Mouse (Mus musculus): ENCODE data around the gene Timeless. TPM values are rescaled to one million over a fixed set of nuclear protein-coding genes. Genes with fewer than 3 reads are reported as not detected.
"Not testable (repeated sequence)": the region's sequence is repeated elsewhere in the genome, so short reads cannot be mapped to it uniquely, and the experiment has no call there.

The Timeless gene
- polyA plus RNA-seq, 1 experiment from 2014 or later = 17.5 TPM

DNA sequence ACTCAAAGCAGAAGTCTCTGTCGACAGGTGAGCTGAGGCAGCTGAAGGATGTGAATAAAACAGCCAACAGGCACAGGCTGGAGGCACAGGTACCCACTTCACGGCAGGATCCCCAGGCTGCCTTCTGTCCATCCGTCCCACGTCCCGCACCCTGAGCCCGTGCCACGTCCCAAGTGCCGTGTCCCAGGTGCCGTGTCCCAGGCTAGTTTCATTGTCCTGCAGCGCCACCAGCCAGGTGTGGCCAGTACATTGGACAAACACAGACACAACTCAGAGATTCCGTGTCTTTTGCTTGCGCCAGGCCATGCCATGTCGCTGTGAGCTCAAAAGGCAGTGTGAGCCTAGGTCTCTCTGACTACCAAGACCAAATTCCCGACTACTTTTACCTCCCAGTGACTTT is 49.8 kb downstream of the Timeless start:
- POLR2A ChIA-PET = no interaction called here
- in situ Hi-C loops (cut with MboI; ENCODE audit: low pct_unique_long_range_greater_than_20kb) = loop anchor here (5.0 kb wide), 1 partner anchor 69 kb away; the partner anchor contains the start of gene Spryd4
- TF ChIP-seq CTCF (IDR thresholded peaks at IDR 0.05) = no peak
- ATAC-seq = no peak
- no peak for DNase-seq (ENCODE audit: low read depth, low spot score)
- H3K27me3 ChIP-seq = no peaks in the 10 kb centered on the region
- CTCF ChIA-PET = interaction anchor here (2.3 kb wide), 1 partner anchor 10 kb away, joined by 5 read pairs; no protein-coding TSS in a partner anchor

DNA sequence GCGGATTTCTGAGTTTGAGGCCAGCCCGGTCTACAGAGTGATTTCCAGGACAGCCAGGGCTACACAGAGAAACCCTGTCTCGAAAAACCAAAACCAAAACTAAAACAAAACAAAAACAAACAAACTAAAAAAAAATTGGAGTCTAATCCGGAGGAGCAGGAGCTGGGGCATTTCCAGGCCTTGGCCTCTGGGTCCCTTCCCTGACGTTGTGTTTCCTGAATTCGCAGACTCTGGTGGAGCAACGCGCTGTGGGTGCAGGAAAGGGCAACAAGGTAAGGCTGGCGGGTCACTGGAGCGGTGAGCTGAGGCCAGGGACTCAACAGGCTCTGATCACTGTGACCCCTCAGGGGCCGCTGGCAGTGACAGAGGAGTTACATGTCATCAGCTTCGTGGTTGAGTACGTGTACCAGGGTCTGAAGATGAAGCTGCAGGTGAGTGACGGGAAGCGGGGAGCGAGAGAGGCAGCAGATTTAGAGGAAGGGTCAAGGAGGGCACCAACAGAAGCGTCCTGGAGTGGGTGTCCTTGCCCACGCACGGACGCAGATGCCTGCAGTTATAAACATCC is 51.1 kb downstream of the Timeless start:
- DNase-seq (ENCODE audit: low read depth, low spot score) (no peak), ATAC-seq (no peak)
- in situ Hi-C loops (cut with MboI; ENCODE audit: low pct_unique_long_range_greater_than_20kb) = loop anchor here (5.0 kb wide), 1 partner anchor 71 kb away; the partner anchor contains the start of gene Spryd4
- POLR2A ChIA-PET = interaction anchor here (3.3 kb wide), 1 partner anchor 12 kb away, joined by 10 read pairs; the partner anchor contains the start of gene Stat2
- CTCF ChIA-PET = interaction anchor here (1.0 to 1.6 kb wide), 8 partner anchors 11 to 50 kb away, joined by 3 to 6 read pairs (median 4); partner anchors contain the start of genes Il23a and Stat2
- no peak for TF ChIP-seq CTCF (IDR thresholded peaks at IDR 0.05)
- H3K27me3 ChIP-seq = no peaks in the 10 kb centered on the region

DNA sequence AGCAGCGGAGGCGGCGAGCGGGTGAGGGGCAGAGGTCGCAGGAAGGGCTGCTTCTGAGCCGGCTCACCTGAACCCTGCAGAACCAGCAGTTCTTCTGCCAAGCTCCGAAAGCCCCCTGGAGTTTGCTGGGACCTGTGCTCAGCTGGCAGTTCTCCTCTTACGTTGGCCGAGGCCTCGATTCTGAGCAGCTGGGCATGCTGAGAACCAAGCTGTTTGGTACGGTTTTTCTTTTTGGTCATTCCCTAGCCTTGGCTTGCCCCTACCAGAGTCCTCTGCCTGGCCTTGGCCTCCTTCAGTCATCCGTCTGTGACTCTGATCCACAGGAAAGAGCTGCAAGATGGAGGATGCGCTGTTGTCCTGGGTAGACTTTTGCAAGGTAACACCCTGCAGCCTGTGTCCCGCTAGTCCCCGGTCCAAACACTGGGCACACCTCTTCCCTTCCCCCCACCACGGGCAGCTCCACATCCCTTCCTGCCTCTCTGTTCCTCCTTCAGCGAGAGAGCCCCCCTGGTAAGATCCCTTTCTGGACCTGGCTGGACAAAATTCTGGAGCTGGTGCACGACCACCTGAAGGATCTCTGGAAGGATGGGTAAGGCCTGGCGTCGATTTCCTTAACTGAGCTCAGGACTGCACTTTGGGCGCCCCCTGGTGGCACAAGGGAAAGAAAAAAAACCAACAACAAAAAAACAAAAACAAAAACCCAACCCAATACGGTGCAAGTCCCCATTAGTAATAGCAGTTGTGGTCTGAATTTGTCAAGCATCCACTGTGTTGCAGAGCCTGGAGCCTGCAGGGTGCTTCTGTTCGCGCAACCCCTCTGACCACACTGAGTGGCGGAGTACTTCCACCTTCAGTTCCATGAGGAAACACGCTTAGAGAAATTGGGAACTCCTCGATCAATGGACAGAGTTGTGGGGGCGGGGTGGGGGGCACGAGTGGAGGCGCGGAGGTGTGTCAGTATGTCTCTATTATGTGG is 52.0 kb downstream of the Timeless start:
- peak; percentile 26 for ATAC-seq
- in situ Hi-C loops (cut with MboI; ENCODE audit: low pct_unique_long_range_greater_than_20kb) = loop anchor here (5.0 kb wide), 1 partner anchor 72 kb away; the partner anchor contains the start of gene Spryd4

DNA sequence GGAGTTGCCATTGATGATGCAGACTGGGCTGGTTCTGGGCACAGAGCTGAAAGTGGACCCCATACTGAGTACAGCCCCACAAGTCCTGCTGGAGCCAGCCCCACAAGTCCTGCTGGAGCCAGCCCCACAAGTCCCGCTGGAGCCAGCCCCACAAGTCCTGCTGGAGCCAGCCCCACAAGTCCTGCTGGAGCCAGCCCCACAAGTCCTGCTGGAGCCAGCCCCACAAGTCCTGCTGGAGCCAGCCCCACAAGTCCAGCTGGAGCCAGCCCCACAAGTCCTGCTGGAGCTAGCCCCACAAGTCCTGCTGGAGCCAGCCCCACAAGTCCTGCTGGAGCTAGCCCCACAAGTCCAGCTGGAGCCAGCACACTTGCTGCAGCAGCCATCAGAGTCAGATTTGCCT is 58.7 kb downstream of the Timeless start:
- ATAC-seq; CTCF ChIA-PET; DNase-seq (ENCODE audit: low read depth, low spot score); in situ Hi-C loops (cut with MboI; ENCODE audit: low pct_unique_long_range_greater_than_20kb); H3K27me3 ChIP-seq: not testable (repeated sequence)
- POLR2A ChIA-PET = interaction anchor here (2.0 kb wide), 1 partner anchor 10 kb away, joined by 4 read pairs; no protein-coding TSS in a partner anchor

More for the DNA sequence above, 52.0 kb downstream of the Timeless start:
- no peak for DNase-seq (ENCODE audit: low read depth, low spot score)
- ChIA-PET POLR2A (interaction anchor here (3.3 kb wide), 1 partner anchor 13 kb away, joined by 10 read pairs; the partner anchor contains the start of gene Stat2), CTCF (interaction anchor here (0.7 to 1.9 kb wide), 14 partner anchors 10 to 72 kb away, joined by 3 to 14 read pairs (median 4); partner anchors contain the start of genes Il23a, Spryd4 and Stat2)
- no peaks in the 10 kb centered on the region for H3K27me3 ChIP-seq
- TF ChIP-seq CTCF (IDR thresholded peaks at IDR 0.05) = peak; percentile 83

DNA sequence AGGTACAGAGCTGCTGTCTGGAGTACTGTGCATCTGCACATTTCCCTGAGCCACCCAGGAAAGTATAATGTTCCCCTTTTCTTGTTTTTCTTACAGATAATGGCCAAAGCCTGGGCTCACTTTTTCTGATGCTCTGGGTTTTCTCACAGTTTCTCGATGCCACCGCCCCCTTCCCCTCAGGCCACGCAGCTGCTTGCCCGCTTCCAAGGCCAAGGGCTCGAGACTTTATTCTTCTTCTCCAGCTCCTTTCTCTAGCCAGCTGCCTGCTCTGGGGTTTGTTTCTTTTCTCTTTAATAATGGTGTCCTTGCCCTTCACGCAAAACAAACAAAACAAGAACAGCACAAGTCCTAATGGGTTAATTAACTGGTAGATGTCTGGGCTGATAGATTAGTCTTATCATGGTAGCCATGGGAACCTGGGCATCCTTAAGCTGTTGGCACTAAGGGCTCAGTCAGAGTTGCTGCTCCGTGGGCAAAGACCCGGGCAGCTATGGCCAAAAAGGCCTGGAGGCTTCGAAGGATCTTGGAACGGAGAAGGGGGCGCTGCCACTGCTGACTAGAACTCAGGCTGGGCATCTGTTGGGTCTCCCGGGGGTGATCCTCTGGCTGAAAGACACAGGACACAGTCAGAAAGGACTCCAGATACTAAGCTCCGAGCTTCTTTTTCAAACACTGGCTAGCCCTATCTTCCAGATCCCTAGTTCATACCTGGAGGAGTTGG is 64.7 kb downstream of the Timeless start:
- TF ChIP-seq CTCF (IDR thresholded peaks at IDR 0.05) = no peak
- ChIA-PET CTCF (interaction anchor here (1.9 kb wide), 1 partner anchor 13 kb away, joined by 9 read pairs; no protein-coding TSS in a partner anchor), POLR2A (no interaction called here)
- in situ Hi-C loops (cut with MboI; ENCODE audit: low pct_unique_long_range_greater_than_20kb) = no loop called here
- DNase-seq (ENCODE audit: low read depth, low spot score) (no peak), ATAC-seq (no peak)
- no peaks in the 10 kb centered on the region for H3K27me3 ChIP-seq

DNA sequence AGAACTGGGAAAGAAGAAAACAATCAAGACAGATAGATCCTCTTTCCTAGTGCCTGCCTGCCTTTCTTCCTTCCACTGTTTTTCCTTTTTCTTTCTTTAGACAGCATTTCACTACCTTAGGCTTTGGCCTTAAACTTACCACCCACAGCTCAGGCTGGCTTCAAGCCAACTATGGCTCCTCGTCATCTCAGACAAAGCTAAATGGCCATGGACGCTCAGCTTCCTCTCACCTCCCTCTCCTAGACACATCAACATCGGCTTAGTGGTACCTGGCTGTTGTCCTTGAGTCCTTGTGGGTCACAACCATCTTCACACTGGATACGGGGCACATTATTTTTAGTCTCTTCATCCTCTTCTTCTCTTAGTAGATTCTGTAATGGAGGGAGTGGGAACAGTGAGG is 65.4 kb downstream of the Timeless start:
- in situ Hi-C loops (cut with MboI; ENCODE audit: low pct_unique_long_range_greater_than_20kb) = no loop called here
- DNase-seq (ENCODE audit: low read depth, low spot score) (no peak), ATAC-seq (no peak)
- H3K27me3 ChIP-seq = no peaks in the 10 kb centered on the region
- ChIA-PET CTCF (no interaction called here), POLR2A (no interaction called here)
- no peak for TF ChIP-seq CTCF (IDR thresholded peaks at IDR 0.05)

DNA sequence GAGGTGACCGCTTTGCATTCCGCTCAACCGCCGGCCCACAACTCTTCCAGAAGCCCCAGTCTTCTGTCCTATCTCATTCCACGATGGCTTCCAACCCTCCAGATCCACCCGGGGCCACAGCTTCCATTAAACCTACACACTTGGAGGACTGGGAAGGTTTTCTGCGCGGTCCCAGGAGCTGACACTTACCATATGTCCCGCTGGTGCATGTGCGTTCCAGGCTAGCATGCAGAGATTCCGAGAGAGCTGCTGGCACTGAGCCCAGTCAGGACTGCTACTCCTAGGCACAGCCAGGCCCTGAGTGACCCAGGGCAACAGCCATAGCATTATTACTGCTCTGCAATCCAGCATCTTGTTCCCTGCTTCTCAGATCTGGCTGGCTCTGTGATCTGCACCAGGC is 65.8 kb downstream of the Timeless start:
- DNase-seq (ENCODE audit: low read depth, low spot score) (no peak), ATAC-seq (no peak)
- no peak for TF ChIP-seq CTCF (IDR thresholded peaks at IDR 0.05)
- in situ Hi-C loops (cut with MboI; ENCODE audit: low pct_unique_long_range_greater_than_20kb) = no loop called here
- CTCF ChIA-PET = no interaction called here
- POLR2A ChIA-PET = no interaction called here
- H3K27me3 ChIP-seq = no peaks in the 10 kb centered on the region

DNA sequence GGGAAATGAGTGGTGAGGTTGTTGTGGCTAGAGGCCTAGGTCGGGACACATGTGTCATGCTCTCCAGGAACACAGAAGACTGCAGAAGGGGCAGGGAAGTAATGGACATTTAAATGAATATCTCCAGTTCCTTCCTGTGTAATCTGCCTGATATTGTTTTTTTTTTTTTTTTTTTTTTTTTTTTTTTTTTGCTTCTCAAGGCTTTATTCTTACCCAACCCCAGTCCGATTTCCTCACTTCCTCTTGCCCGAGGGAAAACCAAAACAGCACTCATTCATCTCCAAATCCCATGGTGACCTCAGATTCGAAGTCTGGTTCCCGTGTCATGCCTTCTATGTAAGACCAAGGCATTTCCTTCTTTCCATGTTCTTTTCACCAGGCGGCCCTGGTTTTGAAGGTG is 66.4 kb downstream of the Timeless start:
- no peaks in the 10 kb centered on the region for H3K27me3 ChIP-seq
- DNase-seq (ENCODE audit: low read depth, low spot score) (no peak), ATAC-seq (no peak)
- TF ChIP-seq CTCF (IDR thresholded peaks at IDR 0.05) = no peak
- in situ Hi-C loops (cut with MboI; ENCODE audit: low pct_unique_long_range_greater_than_20kb) = no loop called here
- POLR2A ChIA-PET = no interaction called here
- CTCF ChIA-PET = interaction anchor here (1.6 kb wide), 1 partner anchor 15 kb away, joined by 4 read pairs; no protein-coding TSS in a partner anchor

DNA sequence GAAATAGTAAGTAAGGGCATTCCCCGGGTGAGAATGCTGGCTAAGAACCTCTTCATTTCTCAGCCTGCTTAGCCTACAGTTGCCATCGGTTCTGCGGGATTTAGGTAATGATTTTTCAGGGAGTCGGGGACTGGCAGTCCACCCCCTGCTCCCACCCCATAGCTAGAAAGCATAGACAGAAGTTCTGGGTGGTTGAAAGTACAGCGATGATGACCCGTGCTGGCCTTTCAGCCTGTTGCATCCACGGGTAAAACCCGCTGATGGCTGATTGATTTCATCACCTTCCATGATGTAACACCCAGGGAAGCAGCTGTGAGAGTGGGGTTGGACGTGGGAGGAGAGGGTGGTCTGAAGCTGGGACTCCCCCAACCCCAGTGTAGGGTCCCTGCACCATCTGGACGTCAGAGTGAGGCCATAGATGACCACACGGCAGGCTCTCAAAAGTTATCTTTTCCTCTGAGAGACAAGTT is 66.9 kb downstream of the Timeless start, which contains the start of gene Il23a:
TSS of gene Il23a (minus strand) at position 51 of the 470 bp plus-strand sequence.
- POLR2A ChIA-PET = no interaction called here
- DNase-seq (ENCODE audit: low read depth, low spot score) = no peak
- in situ Hi-C loops (cut with MboI; ENCODE audit: low pct_unique_long_range_greater_than_20kb) = no loop called here
- no peak for TF ChIP-seq CTCF (IDR thresholded peaks at IDR 0.05)
- H3K27me3 ChIP-seq = no peaks in the 10 kb centered on the region
- CTCF ChIA-PET = interaction anchor here (1.6 kb wide), 1 partner anchor 15 kb away, joined by 4 read pairs; no protein-coding TSS in a partner anchor
- no peak for ATAC-seq

DNA sequence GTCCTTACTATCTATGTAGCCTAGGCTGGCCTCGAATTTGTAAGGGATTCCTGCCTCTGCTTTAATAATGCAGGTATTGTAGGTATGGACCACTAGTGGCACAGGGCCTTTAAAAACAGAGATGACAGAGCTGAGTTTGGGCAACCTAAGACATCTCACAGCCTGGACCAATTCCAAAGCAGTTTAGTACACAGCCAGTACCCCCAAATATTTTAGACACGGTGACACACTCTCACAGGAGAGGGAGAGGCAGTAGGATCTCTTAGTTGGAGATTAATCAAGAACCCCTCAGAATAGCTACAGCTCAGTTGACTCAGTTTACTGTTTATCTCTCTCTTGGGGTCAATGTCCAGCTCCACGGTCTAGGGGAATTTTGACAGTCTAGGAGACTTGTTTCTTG is 70.5 kb downstream of the Timeless start:
- ATAC-seq (no peak), DNase-seq (ENCODE audit: low read depth, low spot score) (no peak)
- no peak for TF ChIP-seq CTCF (IDR thresholded peaks at IDR 0.05)
- in situ Hi-C loops (cut with MboI; ENCODE audit: low pct_unique_long_range_greater_than_20kb) = no loop called here
- no peaks in the 10 kb centered on the region for H3K27me3 ChIP-seq
- CTCF ChIA-PET = interaction anchor here (1.0 to 1.3 kb wide), 2 partner anchors 17 to 20 kb away, joined by 3 read pairs; partner anchors contain the start of gene Cnpy2
- POLR2A ChIA-PET = interaction anchor here (1.3 kb wide), 1 partner anchor 10 kb away, joined by 7 read pairs; no protein-coding TSS in a partner anchor

Other genes with a start within 250 kb of the Timeless start
- gene Hsd17b6, start 224.5 kb upstream of the Timeless start, polyA plus RNA-seq (2021) = not detected
- gene Prim1, start 216.9 kb upstream of the Timeless start, polyA plus RNA-seq (2021) = 28.4 TPM
- gene Naca, start 196.5 kb upstream of the Timeless start, polyA plus RNA-seq (2021) = 764 TPM
- 141 TPM for gene Ptges3, start 173.1 kb upstream of the Timeless start, polyA plus RNA-seq (2021)
- gene Atp5b, start 148.8 kb upstream of the Timeless start, polyA plus RNA-seq (2021) = 2,546 TPM
- 45.8 TPM for gene Baz2a, start 140.5 kb upstream of the Timeless start, polyA plus RNA-seq (2021)
- gene Rbms2, start 51.8 kb upstream of the Timeless start, polyA plus RNA-seq (2021) = 74.2 TPM
- gene Gls2, start 37.6 kb upstream of the Timeless start, polyA plus RNA-seq (2021) = 1.6 TPM
- 13.8 TPM for gene Spryd4, start 20.3 kb upstream of the Timeless start, polyA plus RNA-seq (2021)
- 0.04 TPM for gene Mip, start 6.2 kb upstream of the Timeless start, polyA plus RNA-seq (2021)
- 1.4 TPM for gene Apon, start 22.0 kb downstream of the Timeless start, polyA plus RNA-seq (2021)
- gene Apof, start 36.6 kb downstream of the Timeless start, polyA plus RNA-seq (2021) = 0.10 TPM
- 29.5 TPM for gene Stat2, start 38.5 kb downstream of the Timeless start, polyA plus RNA-seq (2021)
- gene Il23a, start 66.7 kb downstream of the Timeless start, polyA plus RNA-seq (2021) = 0.04 TPM
- gene Pan2, start 71.3 kb downstream of the Timeless start, polyA plus RNA-seq (2021) = 20.3 TPM
- gene Cnpy2, start 90.4 kb downstream of the Timeless start, polyA plus RNA-seq (2021) = 200 TPM
- gene Cs, start 105.7 kb downstream of the Timeless start, polyA plus RNA-seq (2021) = 279 TPM
- 34.5 TPM for gene Coq10a, start 136.9 kb downstream of the Timeless start, polyA plus RNA-seq (2021)
- 55.9 TPM for gene Ankrd52, start 145.1 kb downstream of the Timeless start, polyA plus RNA-seq (2021)
- gene Slc39a5, start 169.2 kb downstream of the Timeless start, polyA plus RNA-seq (2021) = 0.12 TPM
- 85.0 TPM for gene Nabp2, start 179.4 kb downstream of the Timeless start, polyA plus RNA-seq (2021)
- 43.3 TPM for gene Rnf41, start 179.6 kb downstream of the Timeless start, polyA plus RNA-seq (2021)
- 102 TPM for gene Smarcc2, start 227.2 kb downstream of the Timeless start, polyA plus RNA-seq (2021)